Mouse (Mus musculus) thymus, adult 2 months (tissue): ENCODE results near the gene Atrn. TPM values are rescaled to one million over a fixed set of nuclear protein-coding genes. Genes with fewer than 3 reads are reported as not detected.

ENCODE experiments used
- DNase-seq: peaks from one replicate; pipeline ENCODE4 v3.0.0; 2021
- H3K27ac ChIP-seq: fragments of 200-500 bp; 2 replicates; pipeline ENCODE4 v1.5.1; 2012; ENCODE audit warnings: low read length, control low read depth; ENCODE audit not compliant: control insufficient read depth, insufficient read depth
- H3K27me3 ChIP-seq: fragments of 200-500 bp; 2 replicates; pipeline ENCODE4 v1.6.1; 2012; ENCODE audit warnings: mild to moderate bottlenecking, low read length, moderate library complexity, mixed read lengths; ENCODE audit not compliant: control insufficient read depth, insufficient read depth
- H3K36me3 ChIP-seq: fragments of 200-500 bp; 2 replicates; pipeline ENCODE4 v1.6.1; 2012; ENCODE audit warnings: mild to moderate bottlenecking, low read length, moderate library complexity; ENCODE audit not compliant: control insufficient read depth, insufficient read depth
- H3K4me1 ChIP-seq: fragments of 200-500 bp; replicated peaks from 2 replicates; pipeline ENCODE4 v1.6.1; 2012; ENCODE audit warnings: low read length; ENCODE audit not compliant: control insufficient read depth, insufficient read depth
- H3K4me3 ChIP-seq: fragments of 200-500 bp; 2 replicates; pipeline ENCODE4 v1.5.1; 2012; ENCODE audit warnings: mild to moderate bottlenecking, low read length, control low read depth, moderate library complexity; ENCODE audit not compliant: control insufficient read depth, insufficient read depth
- CTCF ChIP-seq: fragments of 200-500 bp; IDR thresholded peaks from 2 replicates; pipeline ENCODE4 v1.5.1; 2012; ENCODE audit warnings: mild to moderate bottlenecking, control low read depth, low read length, moderate library complexity, borderline replicate concordance; ENCODE audit not compliant: control insufficient read depth, poor library complexity, insufficient read depth; ENCODE audit errors: extremely low read depth
- POLR2A ChIP-seq: fragments of 200-500 bp; IDR thresholded peaks from 2 replicates; pipeline ENCODE4 v1.6.1; 2012; ENCODE audit warnings: mild to moderate bottlenecking, low read length, control low read depth, moderate library complexity; ENCODE audit not compliant: control insufficient read depth, poor library complexity, insufficient read depth; ENCODE audit errors: extremely low read depth
- WGBS: fragments of 180-500 bp; shearing (Covaris S2); methylation state at CpG from one replicate; pipeline ENCODE4 v1.1.7; 2018; 5-methylcytosine and 5-hydroxymethylcytosine counted together
- polyA plus RNA-seq: library from polyadenylated mRNA; depleted of rRNA; stranded (reverse); fragments of >200 nt; gene quantifications from 2 replicates; pipeline ENCODE4 v1.2.3, GENCODE M21; 2012

Gene Atrn
- polyA plus RNA-seq, 1 experiment: 14.2 TPM

- H3K4me3 ChIP-seq: no peak overlapping the region
- TF ChIP-seq POLR2A: no peak
- TF ChIP-seq CTCF: no peak
- no peak overlapping the region for H3K27ac ChIP-seq
- H3K36me3 ChIP-seq: peaks cover 4% of the 10 kb centered on the region; the same call in 1 of the 2 replicates
- no peaks in the 10 kb centered on the region for H3K27me3 ChIP-seq
- no peaks in the 10 kb centered on the region for H3K4me1 ChIP-seq
- DNase-seq: no peak
- WGBS: 89% methylated on average over 2 of the region's 2 CpGs
These were observed 43.5 kb downstream of the Atrn start for GRCm38 (mm10) chr2:130949781-130950180.

DNA sequence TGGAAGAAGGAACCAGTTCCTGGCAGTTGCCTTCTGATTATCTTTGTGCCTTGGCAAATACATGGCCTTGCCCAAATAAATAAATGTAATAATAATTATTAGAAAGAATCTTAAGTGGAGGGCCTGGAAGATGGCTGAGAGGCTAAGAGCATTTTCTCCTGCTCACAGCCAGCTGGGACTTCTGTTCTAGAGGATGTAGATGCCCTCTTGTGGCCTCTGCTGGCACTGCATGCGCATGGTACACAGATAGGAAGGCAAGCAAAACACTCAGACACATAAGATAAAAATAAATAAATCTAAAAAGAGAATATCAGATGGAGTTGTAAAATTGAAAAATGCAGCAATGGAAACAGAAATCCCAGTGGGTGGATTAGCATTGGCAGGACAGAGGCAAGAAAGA lies 44.3 kb downstream of the Atrn start:
- H3K27ac ChIP-seq: no peak overlapping the region
- WGBS: 17% methylated on average over 1 of the region's 1 CpGs
- H3K4me3 ChIP-seq: no peak overlapping the region
- peak; percentile 81 for DNase-seq
- H3K4me1 ChIP-seq: no peaks in the 10 kb centered on the region
- peaks cover 4% of the 10 kb centered on the region; the same call in 1 of the 2 replicates for H3K36me3 ChIP-seq
- TF ChIP-seq POLR2A: no peak
- no peak for TF ChIP-seq CTCF
- no peaks in the 10 kb centered on the region for H3K27me3 ChIP-seq

DNA sequence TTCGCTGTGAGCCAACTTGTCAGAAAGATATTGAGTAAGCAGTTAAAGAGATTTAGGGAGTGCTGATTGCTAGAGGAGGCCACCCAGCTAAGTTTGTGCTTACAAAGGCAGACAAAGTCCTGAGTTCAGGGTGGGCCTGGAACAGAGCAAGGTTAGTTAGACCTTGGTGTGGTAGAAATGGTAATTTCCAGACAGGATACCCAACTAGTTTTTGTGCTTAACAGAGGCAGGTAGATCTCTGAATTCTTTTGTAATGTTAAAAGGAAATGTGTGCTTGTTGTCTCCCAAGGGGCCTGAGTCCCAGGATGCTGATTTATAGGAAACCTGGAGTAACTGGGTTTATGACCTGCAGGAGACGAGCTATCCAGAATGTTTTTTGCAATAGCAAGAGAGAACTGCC lies 52.6 kb downstream of the Atrn start:
- TF ChIP-seq POLR2A (no peak), CTCF (no peak)
- Histone ChIP-seq H3K4me1 (no peaks in the 10 kb centered on the region), H3K36me3 (no peaks in the 10 kb centered on the region; the same call in 1 of the 2 replicates), H3K4me3 (no peak overlapping the region), H3K27ac (no peak overlapping the region), H3K27me3 (no peaks in the 10 kb centered on the region)
- WGBS: 95% methylated on average over 2 of the region's 2 CpGs
- no peak for DNase-seq

- Histone ChIP-seq H3K27me3 (no peaks in the 10 kb centered on the region), H3K27ac (no peak overlapping the region), H3K36me3 (no peaks in the 10 kb centered on the region; the same call in 1 of the 2 replicates), H3K4me1 (no peaks in the 10 kb centered on the region), H3K4me3 (no peak overlapping the region)
- TF ChIP-seq CTCF (no peak), POLR2A (no peak)
- no peak for DNase-seq
These were observed 55.6 kb downstream of the Atrn start for GRCm38 (mm10) chr2:130961851-130962250.

GRCm38 (mm10) chr2:130965042-130965441 lies 58.7 kb downstream of the Atrn start:
- 100% methylated on average over 1 of the region's 1 CpGs for WGBS
- Histone ChIP-seq H3K27me3 (no peaks in the 10 kb centered on the region), H3K36me3 (no peaks in the 10 kb centered on the region; the same call in 1 of the 2 replicates), H3K4me3 (no peak overlapping the region), H3K27ac (no peak overlapping the region), H3K4me1 (no peaks in the 10 kb centered on the region)
- no peak for TF ChIP-seq POLR2A
- no peak for TF ChIP-seq CTCF
- DNase-seq: no peak

- no peaks in the 10 kb centered on the region for H3K27me3 ChIP-seq
- no peak overlapping the region for H3K27ac ChIP-seq
- no peak for TF ChIP-seq POLR2A
- TF ChIP-seq CTCF: no peak
- no peaks in the 10 kb centered on the region for H3K4me1 ChIP-seq
- peaks cover 3% of the 10 kb centered on the region; the same call in 1 of the 2 replicates for H3K36me3 ChIP-seq
- no peak overlapping the region for H3K4me3 ChIP-seq
- no peak for DNase-seq
- WGBS: 96% methylated on average over 4 of the region's 4 CpGs
These were observed 64.7 kb downstream of the Atrn start for GRCm38 (mm10) chr2:130971030-130971429.

DNA sequence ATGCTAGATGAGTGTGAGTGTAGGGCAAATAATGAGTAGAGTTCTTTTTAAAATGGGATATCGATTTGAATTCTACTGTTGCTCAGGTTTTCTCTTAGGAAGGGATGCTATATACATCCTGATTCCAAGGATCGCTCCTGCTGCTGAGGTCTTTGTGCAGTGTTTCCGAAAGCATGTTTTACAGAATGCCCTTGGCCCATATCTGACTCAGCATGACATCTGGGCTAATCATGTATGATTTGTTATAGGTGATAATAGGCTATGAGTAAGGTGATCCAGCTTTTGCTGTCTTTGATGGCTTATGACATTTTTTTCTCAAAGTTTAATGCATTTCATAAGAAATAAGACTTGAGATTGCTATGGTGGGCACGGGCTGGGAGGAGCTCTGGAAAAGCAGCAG lies 66.1 kb downstream of the Atrn start:
- Histone ChIP-seq H3K36me3 (peaks cover 3% of the 10 kb centered on the region; the same call in 1 of the 2 replicates), H3K4me3 (no peak overlapping the region), H3K27me3 (no peaks in the 10 kb centered on the region), H3K4me1 (no peaks in the 10 kb centered on the region), H3K27ac (no peak overlapping the region)
- WGBS: 96% methylated on average over 4 of the region's 4 CpGs
- DNase-seq: no peak
- TF ChIP-seq CTCF (no peak), POLR2A (no peak)
